Mouse (Mus musculus) embryonic facial prominence, embryonic 12.5 days (tissue): ENCODE data around the gene Adssl1. TPM values are rescaled to one million over a fixed set of nuclear protein-coding genes. Genes with fewer than 3 reads are reported as not detected.

Source experiments
- ATAC-seq: fragments of 200-750 bp; cut with Nextera tagmentation; 2 replicates; pipeline ENCODE4 v1.8.0; 2017; ENCODE audit not compliant: insufficient number of reproducible peaks, insufficient read depth, low FRiP score, low TSS enrichment
- H3K27ac ChIP-seq: fragments of 300-500 bp; sonication (generic); 2 replicates; pipeline ENCODE4 v1.5.1; 2016; ENCODE audit warnings: mild to moderate bottlenecking
- H3K27me3 ChIP-seq: fragments of 300-500 bp; sonication (generic); 2 replicates; pipeline ENCODE4 v1.6.1; 2016; ENCODE audit warnings: mild to moderate bottlenecking, moderate library complexity
- H3K36me3 ChIP-seq: fragments of 300-500 bp; sonication (generic); 2 replicates; pipeline ENCODE4 v1.6.1; 2016; ENCODE audit warnings: mild to moderate bottlenecking
- H3K4me1 ChIP-seq: fragments of 300-500 bp; sonication (generic); 2 replicates; pipeline ENCODE4 v1.6.1; 2016
- H3K4me2 ChIP-seq: fragments of 300-500 bp; sonication (generic); replicated peaks from 2 replicates; pipeline ENCODE4 v1.6.1; 2016; ENCODE audit warnings: mild to moderate bottlenecking, moderate library complexity
- H3K4me3 ChIP-seq: fragments of 300-500 bp; sonication (generic); 2 replicates; pipeline ENCODE4 v1.5.1; 2016; ENCODE audit warnings: mild to moderate bottlenecking
- H3K9ac ChIP-seq: fragments of 300-500 bp; sonication (generic); 2 replicates; pipeline ENCODE4 v1.6.1; 2016; ENCODE audit warnings: mild to moderate bottlenecking, moderate library complexity
- H3K9me3 ChIP-seq: fragments of 300-500 bp; sonication (generic); 2 replicates; pipeline ENCODE4 v1.6.1; 2016; ENCODE audit warnings: mild to moderate bottlenecking, moderate library complexity
- WGBS: fragments of 180-500 bp; shearing (Covaris S2); methylation state at CpG from one replicate; pipeline ENCODE4 v1.1.7; 2016; 5-methylcytosine and 5-hydroxymethylcytosine counted together
- polyA plus RNA-seq: library from polyadenylated mRNA; unstranded; fragments of >200 nt; fragmentation: Nextera tagmentation; extraction: Ambion mirVana; gene quantifications from 2 replicates; pipeline ENCODE4 v1.2.1, GENCODE M21; 2016

The Adssl1 gene
- polyA plus RNA-seq, 1 experiment from 2014 or later: 6.6 TPM

GRCm38 (mm10) chr12:112673576-112674091 is 53.8 kb downstream of the Adssl1 start:
- peak overlapping the region; percentile 100 for H3K9ac ChIP-seq
- H3K4me1 ChIP-seq: peaks cover 40% of the 10 kb centered on the region
- peak overlapping the region; percentile 83 for H3K4me2 ChIP-seq
- WGBS: under 1% methylated on average over 53 of the region's 68 CpGs
- peaks cover 18% of the 10 kb centered on the region for H3K27me3 ChIP-seq
- ATAC-seq: no peak
- peak overlapping the region; percentile 97 for H3K4me3 ChIP-seq
- peak overlapping the region; percentile 95 for H3K27ac ChIP-seq
- H3K9me3 ChIP-seq: no peaks in the 10 kb centered on the region
- peaks cover 29% of the 10 kb centered on the region for H3K36me3 ChIP-seq

GRCm38 (mm10) chr12:112674132-112675011 is 54.5 kb downstream of the Adssl1 start, which contains the start of gene Akt1:
TSS of gene Akt1 (minus strand) at chr12:112674884.
- Histone ChIP-seq H3K9ac (peak within 1 kb of the TSS; percentile 100), H3K36me3 (peaks cover 21% of the 10 kb centered on the region), H3K4me3 (peak within 1 kb of the TSS; percentile 97), H3K4me1 (peaks cover 43% of the 10 kb centered on the region), H3K27me3 (peaks cover 24% of the 10 kb centered on the region), H3K9me3 (no peaks in the 10 kb centered on the region), H3K27ac (peak within 1 kb of the TSS; percentile 95), H3K4me2 (peak within 1 kb of the TSS; percentile 83)
- WGBS: under 1% methylated on average over 33 of the region's 70 CpGs
- no peak for ATAC-seq

DNA sequence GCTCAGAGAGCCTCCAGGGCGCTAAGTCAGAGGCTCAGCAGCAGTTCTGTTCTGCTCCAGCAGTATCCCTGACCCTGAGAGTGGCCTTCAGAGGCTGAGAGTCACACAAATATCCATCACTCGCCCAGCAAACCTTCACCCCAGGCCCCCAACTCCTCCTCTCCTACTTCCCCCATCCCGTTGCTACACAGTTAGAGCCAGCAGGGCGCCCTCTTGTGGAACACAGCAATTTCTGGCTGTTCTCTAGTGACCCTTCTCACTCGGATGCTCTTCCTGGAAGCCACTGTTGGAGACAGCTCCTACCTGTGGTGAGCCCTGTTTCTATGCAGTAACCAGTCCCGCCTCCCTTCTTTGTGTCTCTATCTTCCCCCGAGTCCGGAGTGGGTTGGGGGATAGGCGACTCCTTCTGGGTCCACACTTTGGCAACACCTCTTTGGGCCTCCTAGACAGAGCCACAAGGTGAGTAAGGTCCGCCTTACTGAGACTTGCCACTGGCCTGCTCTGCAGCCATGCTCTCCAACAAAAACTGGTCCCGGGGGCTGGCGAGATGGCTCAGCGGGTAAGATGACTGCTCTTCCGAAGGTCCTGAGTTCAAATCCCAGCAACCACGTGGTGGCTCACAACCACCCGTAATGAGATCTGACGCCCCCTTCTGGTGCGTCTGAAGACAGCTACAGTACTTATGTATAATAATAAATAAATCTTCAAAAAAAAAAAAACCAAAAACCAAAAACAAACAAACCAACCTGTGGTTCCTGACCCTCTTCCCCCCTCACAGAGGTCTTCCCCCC is 55.6 kb downstream of the Adssl1 start:
- peak overlapping the region; percentile 95 for H3K27ac ChIP-seq
- H3K36me3 ChIP-seq: peaks cover 11% of the 10 kb centered on the region
- H3K4me1 ChIP-seq: peaks cover 45% of the 10 kb centered on the region
- peak overlapping the region; percentile 83 for H3K4me2 ChIP-seq
- WGBS: 14% methylated on average over 18 of the region's 18 CpGs
- H3K9me3 ChIP-seq: no peaks in the 10 kb centered on the region
- H3K9ac ChIP-seq: peak overlapping the region; percentile 100; the same call in 1 of the 2 replicates
- peak; percentile 23 for ATAC-seq
- H3K27me3 ChIP-seq: peaks cover 35% of the 10 kb centered on the region
- peak overlapping the region; percentile 97 for H3K4me3 ChIP-seq

GRCm38 (mm10) chr12:112677076-112677475 is 57.2 kb downstream of the Adssl1 start:
- 62% methylated on average over 5 of the region's 5 CpGs for WGBS
- no peak for ATAC-seq
- peaks cover 29% of the 10 kb centered on the region for H3K4me1 ChIP-seq

DNA sequence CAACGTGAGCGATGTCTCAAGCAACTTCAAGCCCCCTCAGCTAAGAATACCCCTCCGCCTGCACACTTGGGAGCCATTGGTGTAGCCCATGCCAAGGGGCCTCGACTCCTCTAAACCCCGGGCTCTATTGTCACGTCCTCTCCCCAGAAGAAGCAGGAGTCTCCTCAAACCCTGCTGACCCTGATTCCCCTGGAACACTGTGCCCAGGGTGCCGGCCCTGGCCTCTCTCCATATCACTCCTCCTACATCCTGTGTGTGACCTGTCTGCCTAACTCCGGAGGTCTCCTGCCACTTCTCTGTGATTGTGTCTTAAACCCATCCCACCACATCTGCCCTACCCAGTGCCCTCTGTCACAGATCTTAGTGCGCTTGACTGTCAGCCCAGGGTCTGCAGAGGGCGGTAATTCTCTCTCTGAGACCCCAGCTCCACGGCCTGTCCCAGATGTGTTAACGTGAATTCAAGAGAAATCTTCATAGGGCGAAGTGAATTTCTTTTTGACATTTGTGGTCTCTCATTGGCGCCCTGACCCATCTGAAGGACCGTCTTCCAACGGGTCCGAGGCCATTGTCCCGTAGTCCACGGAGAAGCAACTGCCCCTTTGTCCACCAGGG is 58.2 kb downstream of the Adssl1 start:
- Histone ChIP-seq H3K4me3 (peak overlapping the region; percentile 62), H3K9ac (peak overlapping the region; percentile 58; the same call in 1 of the 2 replicates), H3K9me3 (no peaks in the 10 kb centered on the region), H3K27ac (no peak overlapping the region), H3K4me2 (peak overlapping the region; percentile 93), H3K36me3 (no peaks in the 10 kb centered on the region), H3K4me1 (peaks cover 19% of the 10 kb centered on the region), H3K27me3 (peaks cover 57% of the 10 kb centered on the region)
- 19% methylated on average over 19 of the region's 19 CpGs for WGBS
- no peak for ATAC-seq

More at GRCm38 (mm10) chr12:112677076-112677475, 57.2 kb downstream of the Adssl1 start:
- peaks cover 50% of the 10 kb centered on the region for H3K27me3 ChIP-seq
- no peaks in the 10 kb centered on the region for H3K36me3 ChIP-seq
- no peak overlapping the region for H3K27ac ChIP-seq
- no peak overlapping the region for H3K9ac ChIP-seq
- no peak overlapping the region for H3K4me3 ChIP-seq
- no peak overlapping the region for H3K4me2 ChIP-seq
- no peaks in the 10 kb centered on the region for H3K9me3 ChIP-seq

GRCm38 (mm10) chr12:112678555-112679026 is 58.7 kb downstream of the Adssl1 start, which contains the start of gene Zbtb42:
TSS of gene Zbtb42 (plus strand) at chr12:112678828.
- WGBS: under 1% methylated on average over 49 of the region's 60 CpGs
- Histone ChIP-seq H3K27ac (no peak within 1 kb of the TSS), H3K4me1 (peaks cover 18% of the 10 kb centered on the region), H3K4me3 (peak within 1 kb of the TSS; percentile 62), H3K9me3 (no peaks in the 10 kb centered on the region), H3K36me3 (no peaks in the 10 kb centered on the region), H3K27me3 (peaks cover 57% of the 10 kb centered on the region), H3K9ac (peak within 1 kb of the TSS; percentile 58), H3K4me2 (peak within 1 kb of the TSS; percentile 93)
- ATAC-seq: no peak

- Histone ChIP-seq H3K27me3 (peaks cover 57% of the 10 kb centered on the region), H3K27ac (no peak overlapping the region), H3K9me3 (no peaks in the 10 kb centered on the region), H3K4me1 (peaks cover 18% of the 10 kb centered on the region), H3K36me3 (no peaks in the 10 kb centered on the region), H3K4me2 (peak overlapping the region; percentile 93), H3K9ac (peak overlapping the region; percentile 58), H3K4me3 (peak overlapping the region; percentile 62)
- WGBS: 4% methylated on average over 74 of the region's 87 CpGs
- ATAC-seq: no peak
Measured at GRCm38 (mm10) chr12:112679027-112679996, 59.5 kb downstream of the Adssl1 start.

- Histone ChIP-seq H3K9me3 (no peaks in the 10 kb centered on the region), H3K4me3 (no peak overlapping the region), H3K4me1 (peaks cover 6% of the 10 kb centered on the region), H3K4me2 (no peak overlapping the region), H3K9ac (no peak overlapping the region), H3K36me3 (no peaks in the 10 kb centered on the region), H3K27ac (no peak overlapping the region), H3K27me3 (peaks cover 43% of the 10 kb centered on the region)
- no peak for ATAC-seq
- 61% methylated on average over 7 of the region's 7 CpGs for WGBS
Measured at GRCm38 (mm10) chr12:112683351-112683750, 63.5 kb downstream of the Adssl1 start.

GRCm38 (mm10) chr12:112688458-112688857 is 68.6 kb downstream of the Adssl1 start:
- WGBS: 74% methylated on average over 15 of the region's 15 CpGs
- Histone ChIP-seq H3K36me3 (no peaks in the 10 kb centered on the region), H3K4me3 (no peak overlapping the region), H3K9me3 (no peaks in the 10 kb centered on the region), H3K4me2 (no peak overlapping the region), H3K27me3 (no peaks in the 10 kb centered on the region), H3K4me1 (peaks cover 6% of the 10 kb centered on the region), H3K27ac (no peak overlapping the region), H3K9ac (no peak overlapping the region)
- ATAC-seq: no peak
